Mouse (Mus musculus): ENCODE data around the gene Akr1c13.
"Not testable (repeated sequence)": the region's sequence is repeated elsewhere in the genome, so short reads cannot be mapped to it uniquely, and the experiment has no call there.

Akr1c13 gene

DNA sequence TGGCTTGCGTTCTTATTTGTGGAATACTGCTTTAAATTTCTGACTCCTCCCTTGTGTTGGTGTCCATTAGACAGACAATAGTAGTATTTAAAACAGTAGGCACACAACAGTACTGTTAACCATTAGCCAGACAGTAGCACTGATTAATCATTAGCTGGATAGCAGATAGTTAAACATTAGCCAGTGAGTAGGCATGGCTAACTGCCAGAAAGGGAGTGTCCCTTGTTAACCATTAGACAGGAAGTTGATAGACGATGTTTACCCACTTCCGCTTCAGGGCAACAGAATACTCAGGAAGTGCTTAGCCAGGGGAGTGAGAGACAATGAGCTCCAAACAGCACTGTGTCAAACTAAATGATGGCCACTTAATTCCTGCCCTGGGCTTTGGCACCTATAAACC, at the start of gene Akr1c13:
TSS of gene Akr1c13 (plus strand) at position 247 of the 400 bp plus-strand sequence.
- DNase-seq (ENCODE audit: inconsistent ontology term), result peak; percentile 30

DNA sequence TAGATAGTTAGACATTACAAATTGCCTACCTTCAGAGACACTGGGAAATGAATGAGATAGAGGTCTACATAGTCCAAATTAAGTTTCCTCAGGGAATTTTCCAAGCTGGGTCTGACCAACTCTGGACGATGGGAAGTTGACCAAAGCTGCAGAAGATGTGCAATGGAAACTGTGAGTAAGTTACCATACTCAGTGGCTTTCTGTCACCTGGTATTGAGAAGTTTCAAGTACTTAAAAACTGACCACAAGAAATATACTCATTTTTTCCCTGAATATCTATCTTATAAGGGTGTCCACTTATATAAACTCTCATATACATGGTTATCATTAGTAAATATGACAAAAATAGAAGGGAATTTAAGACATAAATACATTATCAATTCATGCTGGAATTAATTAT, 46.7 kb upstream of the Akr1c13 start:
- DNase-seq (ENCODE audit: inconsistent ontology term), result no peak

DNA sequence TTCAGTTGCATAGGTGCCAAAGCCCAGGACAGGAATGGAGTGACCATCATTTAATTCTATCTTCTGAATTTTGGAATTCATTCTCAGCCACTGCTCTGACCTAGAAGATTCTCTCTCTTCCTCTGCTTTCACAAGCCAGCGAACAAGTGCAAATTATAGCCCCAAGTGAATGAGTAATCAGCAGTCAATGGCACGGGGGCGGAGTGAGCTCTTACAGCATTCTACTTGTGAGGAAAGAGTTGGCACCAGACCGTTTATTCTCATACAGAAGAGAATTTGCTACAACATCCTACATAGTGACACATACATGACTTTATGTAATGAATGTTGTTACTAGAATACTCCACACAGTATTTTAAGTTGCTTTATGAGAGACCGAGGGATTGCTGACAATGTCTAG, 40.4 kb upstream of the Akr1c13 start, which contains the start of gene Akr1c18:
TSS of gene Akr1c18 (minus strand) at position 137 of the 400 bp plus-strand sequence.
- peak; percentile 92 for DNase-seq (ENCODE audit: inconsistent ontology term)

DNA sequence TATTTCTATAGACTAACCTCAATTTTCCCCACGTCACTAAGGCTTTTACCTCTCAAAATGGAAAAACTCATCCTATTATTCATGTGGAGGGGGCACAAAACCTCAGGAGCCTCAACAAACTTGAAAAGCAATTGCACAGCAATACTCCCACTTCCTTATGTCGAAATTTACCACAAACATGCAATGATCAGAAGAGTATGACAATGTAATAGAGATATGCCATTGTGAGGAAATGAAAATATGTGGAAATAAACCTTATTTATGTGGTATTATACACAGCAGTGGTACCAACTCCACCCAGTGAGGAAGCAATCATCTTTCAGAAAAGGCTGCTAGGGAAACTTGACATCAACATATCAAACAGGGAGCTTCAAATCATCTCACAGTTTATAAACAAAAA, 38.0 kb upstream of the Akr1c13 start:
- no peak for DNase-seq (ENCODE audit: inconsistent ontology term)

DNA sequence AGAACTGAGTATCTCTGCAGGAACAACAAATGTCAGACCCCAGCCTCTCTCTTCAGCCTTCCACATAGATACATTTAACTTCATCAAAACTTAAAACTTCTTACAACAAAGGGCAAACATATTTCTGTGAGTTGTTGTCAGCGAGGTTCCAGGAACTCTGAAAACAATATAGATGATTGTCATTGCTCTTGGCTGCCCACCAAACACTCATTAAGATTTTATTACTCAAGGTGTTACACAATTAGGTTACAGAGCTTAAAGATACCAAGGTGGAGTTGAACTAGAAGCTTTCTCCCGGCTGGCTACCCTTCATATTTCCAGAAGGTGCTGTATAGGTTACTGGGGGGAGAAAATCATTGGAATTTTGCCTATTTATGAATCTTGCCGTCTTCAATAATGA, 37.4 kb upstream of the Akr1c13 start:
- DNase-seq (ENCODE audit: inconsistent ontology term), result no peak

DNA sequence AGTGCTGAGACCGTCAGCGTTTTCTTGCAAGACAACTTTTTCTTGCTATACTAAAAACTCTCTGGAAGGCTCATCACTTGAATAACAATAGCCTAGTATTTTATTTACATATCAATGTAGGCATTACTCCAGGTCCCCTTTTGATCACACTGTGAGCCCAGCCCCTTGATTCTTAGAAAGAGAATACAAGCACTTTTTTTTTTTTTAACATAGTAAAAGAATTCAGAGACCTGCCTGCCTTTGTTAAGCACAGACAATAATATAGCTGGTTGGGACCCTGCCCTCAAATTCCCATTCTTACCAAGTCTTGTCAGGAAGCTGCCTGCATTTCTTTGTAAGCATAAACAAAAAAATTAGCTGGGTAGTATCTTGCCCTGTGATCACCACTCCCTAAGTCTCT, 35.7 kb upstream of the Akr1c13 start:
- no peak for DNase-seq (ENCODE audit: inconsistent ontology term)

DNA sequence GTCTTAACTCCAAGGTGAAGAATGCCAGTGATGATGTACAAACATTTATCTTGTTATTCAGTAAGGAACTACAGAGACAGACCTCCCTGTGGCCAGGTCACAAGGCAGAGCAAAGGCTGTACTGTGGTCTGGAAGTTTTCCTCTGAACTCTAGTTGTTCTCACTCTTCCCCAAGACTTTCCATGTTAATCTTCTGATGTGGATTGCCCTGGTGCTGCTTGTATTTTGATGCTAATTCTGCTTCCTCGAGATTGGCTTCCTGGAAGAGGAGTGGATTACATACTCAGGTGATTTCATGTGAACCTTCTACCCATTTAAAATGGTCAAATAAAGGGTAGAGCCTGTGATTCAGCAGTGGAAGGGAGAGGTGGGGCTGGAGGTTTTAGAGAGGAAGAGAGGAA, 22.9 kb upstream of the Akr1c13 start:
- no peak for DNase-seq (ENCODE audit: inconsistent ontology term)

DNA sequence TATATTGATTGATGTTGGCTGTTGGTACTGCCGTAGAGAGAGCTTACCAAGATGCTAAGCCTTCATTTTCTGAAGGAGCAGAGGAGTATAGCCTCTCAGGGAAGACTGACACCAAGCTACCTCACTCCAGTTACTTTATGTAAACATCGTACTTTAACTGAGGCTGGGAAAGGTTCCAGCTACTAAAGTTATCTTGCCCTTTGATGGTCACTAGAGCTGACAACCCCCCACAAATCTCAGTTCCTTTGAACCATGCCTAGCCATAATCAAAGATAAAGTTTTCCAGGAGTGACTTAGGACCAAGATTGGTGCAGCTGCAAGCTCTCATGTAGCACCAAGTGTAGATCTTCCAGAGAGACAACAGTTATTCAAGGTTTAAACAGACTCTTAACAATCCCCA, 18.0 kb upstream of the Akr1c13 start:
- no peak for DNase-seq (ENCODE audit: inconsistent ontology term)

DNA sequence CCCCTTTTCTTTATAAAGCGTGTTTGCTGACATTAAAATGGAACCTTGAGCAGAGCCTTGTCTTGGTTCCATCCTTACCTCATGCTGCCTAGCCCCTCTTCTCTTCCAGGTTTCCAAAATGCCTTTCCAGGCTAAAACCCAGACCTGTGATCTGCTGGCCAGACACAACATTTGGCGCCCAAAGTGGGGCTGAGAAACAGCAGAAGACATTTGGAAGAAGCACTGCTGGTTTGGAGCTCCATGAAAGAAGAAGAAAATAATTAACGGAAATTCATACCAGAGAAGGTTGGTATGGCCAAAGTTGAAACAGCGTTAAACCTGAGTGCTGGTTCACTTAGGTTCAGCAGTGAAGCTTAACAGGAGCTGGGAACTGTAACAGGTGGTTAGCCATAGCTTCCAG, 9.6 kb upstream of the Akr1c13 start:
- not testable (repeated sequence) for DNase-seq (ENCODE audit: inconsistent ontology term)

DNA sequence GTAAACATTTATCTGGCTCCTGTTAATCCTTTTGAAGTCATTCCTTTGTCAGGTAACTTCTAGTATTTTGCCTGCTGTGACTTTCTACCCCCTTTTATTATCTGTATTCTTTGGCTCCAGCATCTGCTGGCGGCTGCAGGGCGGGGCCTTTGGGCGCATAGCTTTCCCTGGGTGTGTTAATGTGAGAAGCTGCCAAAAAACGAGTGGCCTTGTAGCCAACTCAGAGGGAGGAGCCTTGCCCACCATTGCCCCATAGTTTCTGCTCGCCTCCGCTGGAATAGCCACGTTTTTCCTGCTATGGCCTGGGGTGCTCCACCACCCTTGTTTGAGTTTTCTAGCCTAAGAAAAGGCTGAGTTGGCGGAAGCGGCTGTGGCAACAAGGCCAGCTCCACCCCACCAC, 7.8 kb upstream of the Akr1c13 start:
- no peak for DNase-seq (ENCODE audit: inconsistent ontology term)

DNA sequence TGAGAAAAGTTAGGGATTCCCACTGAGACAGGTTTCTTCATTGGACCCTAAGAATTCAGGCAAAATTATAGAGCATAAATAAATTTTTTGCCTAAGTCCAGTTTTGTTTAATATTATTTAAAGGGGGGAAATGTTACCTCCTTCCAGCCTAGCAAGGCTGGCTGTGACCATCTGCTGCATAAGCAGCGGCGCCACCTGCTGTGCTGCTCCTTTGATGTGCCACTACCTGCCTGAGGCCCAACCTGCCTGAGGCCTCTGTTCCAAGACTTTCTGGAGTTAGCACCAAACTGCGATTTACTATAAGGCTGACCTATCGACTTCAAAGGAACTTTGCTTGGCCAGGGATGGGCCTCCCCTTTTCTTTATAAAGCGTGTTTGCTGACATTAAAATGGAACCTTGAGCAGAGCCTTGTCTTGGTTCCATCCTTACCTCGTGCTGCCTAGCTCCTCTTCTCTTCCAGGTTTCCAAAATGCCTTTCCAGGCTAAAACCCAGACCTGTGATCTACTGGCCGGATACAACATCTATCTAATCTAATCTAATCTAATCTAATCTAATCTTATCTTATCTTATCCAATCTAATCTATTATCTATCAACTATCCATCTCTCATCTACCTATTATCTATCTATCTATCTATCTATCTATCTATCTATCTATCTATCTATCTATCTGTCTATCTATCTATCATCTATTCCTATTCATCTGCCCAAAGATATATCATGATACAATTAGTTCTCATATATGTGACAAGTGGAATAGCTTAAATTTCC, 4.1 kb upstream of the Akr1c13 start:
- DNase-seq (ENCODE audit: inconsistent ontology term), result not testable (repeated sequence)

DNA sequence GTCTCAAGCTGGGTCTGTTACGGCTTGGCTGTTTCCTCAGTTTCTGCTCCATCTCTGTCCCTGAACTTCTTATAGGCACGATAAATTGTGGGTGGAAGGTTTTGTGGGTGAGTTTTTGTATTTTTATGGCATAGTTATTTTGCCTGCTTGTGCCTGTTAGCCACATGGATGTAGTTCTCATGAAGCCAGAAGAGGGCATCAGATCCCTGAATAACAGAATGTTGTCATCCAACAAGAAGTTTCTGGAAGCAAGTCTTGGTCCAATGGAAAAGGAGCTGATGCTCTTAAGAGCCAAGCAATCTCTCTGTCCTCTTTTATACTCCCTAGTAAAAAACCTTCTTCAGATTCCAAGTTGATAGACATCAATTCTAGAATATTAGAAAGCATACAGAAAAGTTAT, 2.8 kb upstream of the Akr1c13 start:
- DNase-seq (ENCODE audit: inconsistent ontology term), result peak; percentile 9

DNA sequence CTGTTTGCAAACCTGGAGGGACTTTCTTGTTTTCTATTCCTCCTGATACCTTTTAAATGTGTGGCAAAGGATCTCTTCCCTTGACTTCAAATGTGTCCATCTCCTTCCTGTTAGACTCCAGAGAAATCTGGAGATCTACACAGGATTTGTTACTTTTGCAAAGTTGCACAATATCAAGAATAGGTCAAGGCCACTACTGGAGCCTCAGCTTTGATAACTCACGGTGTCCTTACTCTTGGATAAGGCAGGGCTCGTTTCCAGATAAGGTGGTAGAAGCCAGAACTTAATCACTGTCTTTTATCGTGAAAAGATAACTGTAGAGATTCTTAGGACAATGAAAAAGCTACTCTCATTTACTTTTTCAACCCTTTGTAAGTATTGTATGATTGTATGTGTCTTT, 1.6 kb downstream of the Akr1c13 start:
- no peak for DNase-seq (ENCODE audit: inconsistent ontology term)

DNA sequence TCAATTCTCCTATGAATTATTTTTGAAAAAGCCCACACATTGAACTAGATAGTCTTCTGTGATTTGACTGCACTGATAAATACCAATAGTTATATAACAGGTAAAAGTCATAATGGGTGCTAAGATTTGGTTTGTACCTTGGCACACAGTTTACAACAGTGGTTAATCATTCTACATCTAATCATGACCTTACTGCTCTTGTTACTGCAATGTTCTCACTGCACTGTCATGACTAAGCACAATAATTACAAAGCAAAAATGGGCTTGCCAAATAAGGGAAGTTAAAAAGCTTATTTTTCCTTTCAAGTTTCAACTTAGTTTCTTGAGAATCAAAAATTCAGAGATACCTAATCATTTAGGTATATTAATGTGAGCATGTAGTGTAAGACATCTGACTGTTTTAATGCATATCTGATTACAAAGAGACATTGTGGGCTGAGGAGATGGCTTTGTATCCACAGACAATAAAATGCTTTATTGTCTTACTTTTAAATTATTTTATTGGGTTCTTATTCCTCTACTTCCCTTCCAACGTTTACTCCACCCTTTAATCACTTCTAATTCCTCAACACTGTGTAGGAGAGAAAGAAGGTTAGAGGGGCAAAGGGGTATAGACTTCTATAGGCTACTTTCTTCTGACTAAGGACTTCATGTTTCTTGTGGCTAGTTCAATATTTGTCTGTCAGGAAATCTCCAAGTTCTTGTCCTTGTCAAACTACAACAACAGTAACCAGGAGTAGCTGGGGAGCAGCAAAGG, 15.4 kb downstream of the Akr1c13 start:
- no peak for DNase-seq (ENCODE audit: inconsistent ontology term)

DNA sequence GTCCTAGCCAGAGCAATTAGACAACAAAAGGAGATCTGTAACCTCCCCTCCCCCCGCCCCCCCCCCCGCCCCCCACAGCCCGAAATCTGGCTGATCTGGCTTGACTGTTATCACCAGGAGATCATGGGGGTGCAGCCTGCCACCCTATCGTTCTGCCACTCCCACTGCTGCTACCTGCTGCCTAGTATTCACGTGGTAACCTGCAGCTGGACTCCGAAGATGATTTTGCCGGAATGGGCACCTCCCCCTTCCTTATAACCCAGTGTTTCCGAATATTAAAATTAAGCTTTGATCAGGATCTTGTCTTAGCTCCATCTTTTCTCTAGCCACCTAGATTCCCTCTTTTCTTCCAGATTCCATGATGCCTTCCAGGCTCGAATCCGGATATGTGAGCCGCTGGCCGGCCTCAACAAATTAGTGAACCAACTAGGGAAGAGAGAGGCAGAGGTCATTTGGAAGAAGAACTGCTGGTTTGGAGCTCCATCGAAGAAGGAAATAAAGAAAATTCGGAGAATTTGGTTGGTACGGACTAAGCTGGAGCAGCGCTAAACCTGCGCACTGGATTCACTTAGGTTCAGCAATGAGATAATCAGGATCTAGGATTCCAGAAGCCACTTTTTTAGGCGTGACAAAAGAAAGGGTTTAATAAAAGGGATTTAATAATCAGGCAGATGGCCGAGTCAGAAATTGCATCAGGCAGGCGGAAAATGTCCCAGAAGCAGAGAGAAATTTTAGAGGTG, 20.8 kb downstream of the Akr1c13 start:
- DNase-seq (ENCODE audit: inconsistent ontology term), result peak; percentile 34

DNA sequence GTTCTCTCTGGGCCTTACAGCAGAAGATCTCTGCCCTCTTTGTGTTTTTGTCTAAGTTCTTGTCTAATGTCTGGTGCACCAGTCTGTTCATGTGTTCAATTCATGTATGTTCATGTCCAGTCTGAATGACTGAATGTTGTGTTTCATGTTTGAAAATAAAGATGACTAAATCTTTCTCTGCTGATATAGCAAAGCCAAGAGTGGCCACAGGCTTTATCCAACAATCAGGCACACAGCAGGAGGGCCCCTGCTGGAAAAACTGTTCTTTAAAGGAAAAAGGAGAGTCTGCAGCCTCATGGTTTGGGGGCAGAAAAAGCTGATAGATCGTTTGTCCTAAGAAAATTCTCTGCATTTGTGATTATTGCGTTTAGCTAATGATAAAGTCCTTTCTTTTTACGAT, 21.4 kb downstream of the Akr1c13 start:
- DNase-seq (ENCODE audit: inconsistent ontology term), result peak; percentile 36

DNA sequence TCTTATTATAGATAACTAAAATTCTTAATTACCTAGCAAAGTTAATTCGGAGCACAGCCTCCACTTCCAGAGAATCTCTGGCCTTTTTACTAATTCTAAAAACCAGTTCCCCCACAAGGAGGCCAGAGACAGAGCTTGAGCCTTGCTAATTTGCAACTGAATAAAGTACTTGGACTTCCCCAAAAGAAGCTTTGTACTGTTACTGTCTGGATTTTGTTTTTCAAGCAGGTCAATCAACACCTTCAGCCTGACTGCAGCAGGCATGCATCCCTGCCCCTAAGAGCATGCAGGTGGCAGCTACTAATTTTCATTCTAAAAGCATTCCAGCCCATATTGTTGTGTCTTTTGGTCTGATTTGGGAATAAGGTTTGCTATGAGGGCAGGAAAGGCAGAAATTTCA, 24.5 kb downstream of the Akr1c13 start:
- not testable (repeated sequence) for DNase-seq (ENCODE audit: inconsistent ontology term)

DNA sequence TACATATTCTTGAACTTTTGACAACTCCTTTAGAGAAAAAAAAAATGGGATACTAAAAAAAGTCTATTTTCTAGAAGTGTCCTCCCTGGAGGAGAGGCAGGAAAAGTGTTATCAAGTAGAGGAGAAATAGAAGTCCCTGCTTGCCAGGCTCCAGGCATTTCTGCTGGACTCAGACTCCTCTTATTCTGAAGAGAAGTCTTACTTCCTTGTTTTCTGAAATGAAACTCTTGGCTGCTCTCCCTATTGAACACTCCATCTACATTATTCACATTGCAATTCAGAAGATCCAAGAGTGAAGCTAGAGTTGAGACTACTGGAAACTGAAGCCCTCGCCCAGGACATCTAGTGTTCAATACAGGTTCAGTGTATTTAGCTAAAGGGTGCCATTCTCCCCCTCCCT, 37.5 kb downstream of the Akr1c13 start, which contains the start of gene Akr1c19:
TSS of gene Akr1c19 (plus strand) at position 260 of the 400 bp plus-strand sequence.
- no peak for DNase-seq (ENCODE audit: inconsistent ontology term)

DNA sequence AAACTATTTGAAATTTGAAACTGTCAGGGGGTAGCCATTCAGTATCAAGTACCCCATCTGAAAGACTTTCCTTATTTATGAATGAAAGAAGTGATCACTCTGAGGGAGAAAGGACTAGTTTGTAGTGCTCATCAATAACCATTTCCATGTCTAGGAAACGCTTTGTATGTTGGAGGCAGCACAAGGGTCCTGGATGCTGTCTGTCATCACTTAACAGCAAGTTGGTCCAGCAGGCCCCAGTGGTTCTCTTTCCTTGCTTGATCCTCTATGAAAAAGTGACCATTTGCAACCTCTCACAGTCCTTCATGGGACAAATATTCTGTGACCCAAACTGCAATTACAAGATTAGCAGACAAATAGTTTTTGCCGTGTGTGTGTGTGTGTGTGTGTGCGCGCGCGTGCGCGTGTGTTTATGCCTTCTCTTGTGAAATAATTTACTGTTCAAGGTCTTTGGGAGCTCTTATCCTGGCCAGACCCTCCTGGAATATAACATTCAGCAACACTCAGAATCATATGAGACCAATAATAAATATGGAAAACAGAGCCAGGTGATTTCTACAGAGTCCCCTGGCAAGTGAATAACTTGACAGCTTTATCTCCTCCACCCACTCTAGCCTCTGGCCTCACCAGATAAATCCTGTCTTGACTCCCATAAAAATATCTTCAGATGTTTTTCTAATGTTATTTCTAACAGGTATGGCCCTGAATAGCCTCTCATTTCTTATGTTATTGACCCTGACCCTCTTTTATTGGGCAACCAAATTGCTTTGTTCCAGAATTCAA, 40.1 kb downstream of the Akr1c13 start:
- no peak for DNase-seq (ENCODE audit: inconsistent ontology term)

DNA sequence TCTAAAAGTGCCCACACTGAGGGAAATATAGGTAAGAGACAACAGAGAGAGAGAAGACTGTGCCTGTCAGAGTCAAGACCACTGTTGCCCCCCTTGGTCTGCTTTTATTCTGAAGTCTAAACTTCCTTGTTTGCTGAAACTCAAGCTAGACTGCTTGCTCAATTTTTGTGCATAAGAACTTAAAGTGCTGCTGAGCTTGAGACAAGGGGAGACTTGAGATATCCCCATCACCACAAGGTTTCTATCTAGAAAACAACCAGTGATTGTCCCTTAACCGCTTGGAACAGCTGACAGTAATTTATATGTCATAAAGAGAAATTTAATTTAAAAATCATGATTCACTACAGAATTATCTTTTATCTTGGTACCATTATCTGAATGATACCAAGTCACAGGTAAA, 42.2 kb downstream of the Akr1c13 start:
- DNase-seq (ENCODE audit: inconsistent ontology term), result no peak

DNA sequence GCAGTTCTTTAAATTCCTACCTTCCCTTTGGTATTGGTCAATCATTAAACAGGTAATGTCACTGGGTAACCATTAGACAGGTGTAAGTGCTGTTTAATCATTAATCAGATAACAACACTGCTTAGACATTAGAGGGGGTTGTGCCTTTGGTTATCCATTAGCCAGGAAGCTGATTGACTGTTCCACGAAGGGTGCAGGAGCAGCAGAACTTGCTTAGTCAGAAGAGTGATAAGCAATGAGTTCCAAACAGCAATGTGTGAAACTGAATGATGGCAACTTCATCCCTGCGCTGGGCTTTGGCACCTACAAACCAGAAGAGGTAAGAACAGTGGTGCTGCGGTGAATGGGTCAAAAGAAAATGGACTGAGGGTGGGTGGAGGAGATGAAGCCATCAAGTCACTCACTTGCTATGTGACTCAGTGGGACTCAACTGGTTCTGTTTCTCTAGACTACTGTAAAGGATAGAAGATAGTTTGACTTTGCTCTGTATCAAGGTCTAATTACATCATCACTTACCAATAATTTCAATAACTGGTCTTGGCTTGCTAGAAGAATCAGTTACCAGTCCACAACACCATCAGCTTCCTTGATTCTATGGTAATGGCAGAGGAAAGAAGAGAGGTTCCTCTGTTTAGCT, 42.7 kb downstream of the Akr1c13 start:
- no peak for DNase-seq (ENCODE audit: inconsistent ontology term)
